Mouse (Mus musculus) testis, adult 2 months (tissue): ENCODE results near the gene Auts2. TPM values are rescaled to one million over a fixed set of nuclear protein-coding genes. Genes with fewer than 3 reads are reported as not detected.

Experiments used
- H3K27ac ChIP-seq: fragments of 200-500 bp; 2 replicates; pipeline ENCODE4 v1.5.1; 2012; ENCODE audit warnings: low read depth, low read length; ENCODE audit not compliant: control insufficient read depth, insufficient read depth
- H3K27me3 ChIP-seq: fragments of 200-500 bp; 2 replicates; pipeline ENCODE4 v1.6.1; 2012; ENCODE audit warnings: mild to moderate bottlenecking, low read length, moderate library complexity; ENCODE audit not compliant: control insufficient read depth, insufficient read depth
- H3K36me3 ChIP-seq: fragments of 200-500 bp; 2 replicates; pipeline ENCODE4 v1.6.1; 2012; ENCODE audit warnings: mild to moderate bottlenecking, low read length; ENCODE audit not compliant: control insufficient read depth, insufficient read depth
- H3K4me1 ChIP-seq: fragments of 200-500 bp; 2 replicates; pipeline ENCODE4 v1.6.1; 2012; ENCODE audit warnings: low read length; ENCODE audit not compliant: control insufficient read depth, insufficient read depth
- H3K4me3 ChIP-seq: fragments of 200-500 bp; 2 replicates; pipeline ENCODE4 v1.5.1; 2012; ENCODE audit warnings: low read depth, mild to moderate bottlenecking, low read length, moderate library complexity, mixed read lengths; ENCODE audit not compliant: control insufficient read depth
- CTCF ChIP-seq: fragments of 200-500 bp; IDR thresholded peaks from 2 replicates; pipeline ENCODE4 v1.5.1; 2012; ENCODE audit warnings: low read depth, mild to moderate bottlenecking, inconsistent platforms, low read length, moderate library complexity; ENCODE audit not compliant: control insufficient read depth, insufficient read depth, insufficient replicate concordance
- POLR2A ChIP-seq: fragments of 200-500 bp; IDR thresholded peaks from 2 replicates; pipeline ENCODE4 v1.6.1; 2012; ENCODE audit warnings: low read depth, mild to moderate bottlenecking, inconsistent platforms, low read length, moderate library complexity; ENCODE audit not compliant: control insufficient read depth
- polyA plus RNA-seq: library from polyadenylated mRNA; depleted of rRNA; stranded (reverse); fragments of >200 nt; gene quantifications from 2 replicates; pipeline ENCODE4 v1.2.3, GENCODE M21; 2012

Gene Auts2
- polyA plus RNA-seq, 1 experiment, result 4.3 TPM

DNA sequence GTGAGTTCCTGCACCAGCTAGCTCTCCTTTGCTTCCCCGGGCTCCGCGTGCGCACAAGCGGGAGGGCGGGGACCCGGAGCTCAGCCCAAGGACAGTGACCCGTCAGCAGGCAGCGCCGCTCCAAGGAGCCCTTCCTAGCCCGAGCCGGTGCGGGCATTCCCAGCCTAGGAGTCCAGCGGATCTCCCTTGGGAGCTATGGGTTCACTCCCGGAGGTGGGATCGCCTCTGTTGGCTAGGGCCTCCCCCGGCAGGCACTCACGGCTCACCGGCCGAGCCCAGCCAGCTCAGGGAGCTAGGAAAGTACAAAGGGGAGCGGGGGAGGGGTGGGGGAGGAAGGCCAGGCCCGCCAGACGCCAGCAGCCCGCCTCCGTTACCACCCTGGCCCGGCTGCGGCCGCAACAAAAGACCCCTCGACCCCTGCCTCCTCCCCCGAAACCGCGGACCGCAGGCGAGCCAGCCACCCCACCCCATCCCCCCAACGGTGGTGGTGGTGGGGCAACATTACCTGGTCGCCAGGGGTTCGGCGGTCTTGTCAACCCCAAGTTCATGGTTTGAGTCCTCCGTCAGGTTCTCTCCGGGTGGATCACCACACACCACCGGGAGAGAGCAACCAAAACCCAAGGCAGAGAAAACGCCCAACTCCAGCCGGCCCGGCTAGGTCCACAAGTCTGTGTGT lies 1005.9 kb downstream of the Auts2 start:
- Histone ChIP-seq H3K4me1 (peaks cover 11% of the 10 kb centered on the region), H3K4me3 (peak overlapping the region; percentile 62), H3K27ac (peak overlapping the region; percentile 60; the same call in 1 of the 2 replicates), H3K27me3 (no peaks in the 10 kb centered on the region), H3K36me3 (no peaks in the 10 kb centered on the region)
- no peak for TF ChIP-seq CTCF
- TF ChIP-seq POLR2A, result no peak

DNA sequence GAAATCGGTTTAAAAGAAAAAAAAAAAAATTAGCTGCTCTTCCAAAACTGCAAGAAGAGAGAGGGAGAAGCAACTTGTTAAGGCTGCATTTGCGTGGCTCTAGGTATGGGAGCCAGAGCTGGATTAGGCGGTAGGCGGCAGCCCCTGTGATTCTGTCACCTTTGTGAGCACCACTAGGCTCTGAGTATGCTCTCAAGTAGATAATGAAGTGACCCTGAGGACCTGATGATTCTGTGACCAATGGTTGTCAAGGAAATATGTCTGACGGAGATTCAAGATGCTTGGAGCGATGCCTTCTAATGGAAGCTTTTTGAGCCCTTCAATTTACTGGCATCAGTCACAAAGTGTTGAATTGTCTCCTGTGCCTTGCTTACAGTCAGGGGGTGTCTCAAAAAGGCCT lies 1007.4 kb downstream of the Auts2 start:
- Histone ChIP-seq H3K4me1 (peaks cover 11% of the 10 kb centered on the region), H3K4me3 (no peak overlapping the region), H3K36me3 (no peaks in the 10 kb centered on the region), H3K27ac (no peak overlapping the region), H3K27me3 (no peaks in the 10 kb centered on the region)
- no peak for TF ChIP-seq CTCF
- TF ChIP-seq POLR2A, result no peak

DNA sequence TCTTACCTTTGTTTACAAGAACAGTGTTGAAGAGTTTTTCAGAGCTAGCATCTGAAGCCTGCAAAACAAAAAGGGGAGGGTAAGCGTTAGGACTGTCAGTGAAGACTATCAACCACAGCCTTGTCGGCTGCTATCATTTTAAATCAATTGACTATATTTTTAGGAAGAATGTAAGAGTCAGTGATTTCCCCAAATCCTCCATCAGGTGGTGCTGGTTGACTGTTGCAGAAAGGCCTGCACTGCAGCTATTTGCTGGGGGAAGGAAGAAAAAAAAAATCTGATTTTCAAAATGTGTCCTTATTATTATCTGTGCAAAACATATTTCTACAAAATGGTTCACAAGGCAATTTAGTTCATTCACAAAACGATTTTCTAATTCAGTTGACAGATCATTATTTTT lies 1009.3 kb downstream of the Auts2 start:
- Histone ChIP-seq H3K27me3 (no peaks in the 10 kb centered on the region), H3K4me1 (peaks cover 11% of the 10 kb centered on the region), H3K36me3 (no peaks in the 10 kb centered on the region), H3K4me3 (no peak overlapping the region), H3K27ac (no peak overlapping the region)
- TF ChIP-seq CTCF (no peak), POLR2A (no peak)

DNA sequence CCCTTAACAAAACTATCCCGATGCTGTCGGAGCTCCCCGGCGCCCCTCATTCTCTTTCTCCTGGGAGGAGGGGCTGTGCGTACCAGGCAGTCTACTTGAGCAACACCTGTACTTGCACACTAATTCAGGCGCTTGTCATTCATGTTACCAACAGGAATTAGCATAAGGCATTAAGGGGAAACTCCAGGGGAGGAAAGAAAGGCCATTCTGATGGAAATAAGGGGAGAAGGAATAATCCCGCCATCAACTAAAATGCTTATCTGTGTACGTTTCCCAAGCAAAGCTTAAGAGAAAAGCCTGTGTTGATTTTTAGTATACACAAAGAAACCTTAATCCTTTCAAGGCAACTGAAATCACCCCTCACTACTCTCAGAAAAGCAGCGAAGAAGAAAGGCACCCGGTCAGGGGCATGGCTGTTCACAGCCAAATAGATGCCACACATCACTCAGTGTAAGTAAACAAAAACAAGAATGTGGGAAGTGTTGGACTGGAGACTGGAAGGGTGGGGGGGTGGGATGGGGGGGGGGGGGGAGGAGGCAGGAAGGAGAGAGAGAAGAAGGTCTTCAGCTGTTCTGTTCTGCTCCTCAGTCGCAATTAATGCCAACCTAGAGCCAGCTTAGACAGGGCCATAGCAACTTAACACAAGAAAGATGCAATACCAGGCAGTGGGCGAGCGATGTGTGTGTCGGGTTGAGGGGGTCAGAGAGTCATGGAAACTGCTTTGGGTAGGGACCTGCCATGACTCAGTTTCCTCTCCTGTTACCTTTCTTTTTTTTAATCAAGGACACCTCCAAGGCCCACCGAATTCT lies 1011.2 kb downstream of the Auts2 start:
- H3K27ac ChIP-seq, result no peak overlapping the region
- no peak overlapping the region for H3K4me3 ChIP-seq
- TF ChIP-seq CTCF (no peak), POLR2A (no peak)
- H3K36me3 ChIP-seq, result no peaks in the 10 kb centered on the region
- no peaks in the 10 kb centered on the region for H3K27me3 ChIP-seq
- H3K4me1 ChIP-seq, result peaks cover 2% of the 10 kb centered on the region

DNA sequence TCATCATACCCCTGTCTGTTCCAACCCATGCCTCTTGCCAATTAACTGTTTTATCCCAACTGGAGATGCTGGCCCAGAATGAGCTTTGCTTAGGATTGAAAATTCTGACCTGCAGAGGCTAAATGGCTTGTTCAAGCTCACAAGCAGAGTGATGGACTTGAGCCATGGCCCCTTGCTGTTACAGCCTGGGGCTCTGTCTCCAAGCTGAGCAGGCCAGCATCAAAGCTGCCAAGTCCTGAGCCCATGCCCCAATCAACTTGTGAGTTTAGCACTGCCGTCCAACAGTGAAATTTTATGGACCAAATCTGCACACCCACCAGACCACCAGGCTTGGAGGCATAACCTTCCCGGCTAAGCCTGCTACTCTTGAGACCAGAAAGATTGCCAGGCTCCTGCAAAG lies 1012.3 kb downstream of the Auts2 start:
- H3K27ac ChIP-seq, result no peak overlapping the region
- no peaks in the 10 kb centered on the region for H3K36me3 ChIP-seq
- no peak for TF ChIP-seq CTCF
- TF ChIP-seq POLR2A, result no peak
- H3K4me3 ChIP-seq, result no peak overlapping the region
- H3K27me3 ChIP-seq, result no peaks in the 10 kb centered on the region
- no peaks in the 10 kb centered on the region for H3K4me1 ChIP-seq

DNA sequence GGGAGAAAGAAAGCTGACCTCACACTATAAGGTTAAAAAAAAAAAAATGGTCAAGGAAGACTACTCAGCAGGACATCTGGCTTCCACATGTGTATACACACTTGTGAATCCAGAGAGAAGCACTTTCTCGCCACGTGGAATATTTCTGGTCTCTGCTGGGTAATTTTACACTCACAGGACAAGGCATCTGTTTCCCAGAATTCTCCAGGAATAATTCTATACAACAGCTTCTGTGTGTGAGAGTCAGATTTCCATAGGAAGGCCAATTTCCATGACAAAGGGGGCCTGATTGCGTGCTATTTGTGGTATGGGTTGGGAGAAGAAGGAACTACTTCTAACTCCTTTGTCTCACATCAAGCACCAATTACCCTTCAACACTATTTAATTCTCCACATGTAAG lies 1016.5 kb downstream of the Auts2 start:
- Histone ChIP-seq H3K27ac (no peak overlapping the region), H3K4me1 (no peaks in the 10 kb centered on the region), H3K4me3 (no peak overlapping the region), H3K27me3 (no peaks in the 10 kb centered on the region), H3K36me3 (no peaks in the 10 kb centered on the region)
- no peak for TF ChIP-seq CTCF
- TF ChIP-seq POLR2A, result no peak

DNA sequence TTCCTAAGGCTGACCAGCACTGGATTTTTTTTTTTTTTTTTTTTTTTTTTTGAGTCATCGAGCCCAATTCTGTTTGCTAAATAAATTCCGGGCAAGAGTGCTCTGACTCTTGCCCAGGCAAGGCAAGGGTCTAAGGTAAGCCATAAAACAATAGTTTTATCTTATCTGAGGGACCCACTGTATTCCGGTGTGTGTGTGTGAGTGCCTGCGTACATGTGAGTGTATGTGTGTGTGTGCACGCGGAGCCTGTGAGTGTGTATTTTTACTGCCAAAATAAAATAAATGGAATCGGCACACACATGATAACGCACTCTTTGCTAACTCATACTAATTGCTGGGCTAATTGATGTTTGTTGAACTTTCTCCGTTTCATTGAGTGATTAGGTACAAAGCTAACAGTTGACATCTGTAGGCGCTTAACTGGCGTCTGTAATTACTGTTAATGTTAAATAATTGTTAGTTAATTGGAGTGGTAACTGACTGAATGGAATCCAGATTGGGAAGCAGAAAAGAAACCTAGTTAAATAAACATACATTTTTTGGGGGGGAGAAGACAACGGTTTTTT lies 1018.2 kb downstream of the Auts2 start:
- Histone ChIP-seq H3K36me3 (no peaks in the 10 kb centered on the region), H3K27me3 (no peaks in the 10 kb centered on the region), H3K4me3 (no peak overlapping the region), H3K27ac (no peak overlapping the region), H3K4me1 (no peaks in the 10 kb centered on the region)
- TF ChIP-seq CTCF, result no peak
- TF ChIP-seq POLR2A, result no peak

DNA sequence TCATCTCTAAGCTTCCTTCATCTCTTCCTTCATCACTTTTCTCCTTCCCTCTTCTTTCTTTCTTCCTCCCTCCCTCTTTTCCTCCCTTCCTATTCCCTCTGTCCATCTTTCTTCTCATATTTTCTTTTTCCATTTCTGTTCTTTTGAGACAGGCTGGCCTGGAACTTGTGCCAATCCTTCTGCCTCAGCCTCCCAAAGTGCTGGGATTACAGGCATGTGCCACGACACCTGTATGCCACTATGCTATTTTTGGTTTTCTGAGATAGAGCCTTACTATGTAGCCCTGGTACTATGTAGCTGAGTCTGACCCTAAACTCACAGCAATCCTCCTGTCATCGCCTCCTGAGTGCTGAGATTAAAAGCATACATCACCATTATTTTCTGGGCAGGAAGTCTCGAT lies 1023.6 kb downstream of the Auts2 start:
- TF ChIP-seq POLR2A (no peak), CTCF (no peak)
- H3K27me3 ChIP-seq, result no peaks in the 10 kb centered on the region
- no peaks in the 10 kb centered on the region for H3K4me1 ChIP-seq
- no peak overlapping the region for H3K4me3 ChIP-seq
- H3K36me3 ChIP-seq, result no peaks in the 10 kb centered on the region
- H3K27ac ChIP-seq, result no peak overlapping the region
